Mouse (Mus musculus): Measurements from ENCODE around the gene Cecr2.

DNA sequence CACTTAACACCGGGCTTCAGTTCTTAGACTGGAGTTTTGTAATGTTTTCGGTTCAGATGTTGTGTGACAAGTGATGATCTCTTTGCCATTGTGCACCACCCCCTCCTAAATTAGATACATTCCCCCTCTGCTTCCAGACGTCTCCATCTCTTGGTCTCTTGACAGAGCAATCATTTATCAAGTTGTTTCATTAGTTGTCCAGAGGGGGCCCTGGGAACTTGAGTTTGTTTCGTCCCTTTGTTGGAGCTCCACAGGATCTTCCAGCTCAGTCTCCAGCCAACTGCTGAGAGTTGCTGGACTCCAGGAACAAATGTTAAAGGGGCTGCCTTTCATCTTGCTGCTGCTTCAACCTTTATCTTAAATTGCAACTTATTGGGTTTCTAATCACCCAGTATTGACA is 34.1 kb downstream of the Cecr2 start:
- TF ChIP-seq CTCF (IDR thresholded peaks at IDR 0.05; ENCODE audit: borderline replicate concordance, insufficient read depth, low read depth, low read length) (no peak), POLR2A (IDR thresholded peaks at IDR 0.05; ENCODE audit: borderline replicate concordance, insufficient read depth, low read length) (no peak)
